Mouse (Mus musculus) intestine, embryonic 15.5 days (tissue): ENCODE results near the gene Rab1b. TPM values are rescaled to one million over a fixed set of nuclear protein-coding genes. Genes with fewer than 3 reads are reported as not detected.
A peak's percentile ranks its signal among the peaks of the same experiment; 100 is the strongest.

Source experiments
- ATAC-seq: fragments of 200-750 bp; cut with Nextera tagmentation; 2 replicates; pipeline ENCODE4 v1.8.0; 2017; ENCODE audit warnings: moderate TSS enrichment, moderate library complexity
- H3K27ac ChIP-seq: fragments of 300-500 bp; sonication (generic); 2 replicates; pipeline ENCODE4 v1.5.1; 2015; ENCODE audit warnings: mild to moderate bottlenecking, inconsistent platforms
- H3K27me3 ChIP-seq: fragments of 300-500 bp; sonication (generic); replicated peaks from 2 replicates; pipeline ENCODE4 v1.6.1; 2015; ENCODE audit warnings: inconsistent platforms
- H3K36me3 ChIP-seq: fragments of 300-500 bp; sonication (generic); 2 replicates; pipeline ENCODE4 v1.6.1; 2015; ENCODE audit warnings: inconsistent platforms
- H3K4me1 ChIP-seq: fragments of 300-500 bp; sonication (generic); replicated peaks from 2 replicates; pipeline ENCODE4 v1.6.1; 2015; ENCODE audit warnings: inconsistent platforms
- H3K4me2 ChIP-seq: fragments of 300-500 bp; sonication (generic); replicated peaks from 2 replicates; pipeline ENCODE4 v1.6.1; 2015; ENCODE audit warnings: mild to moderate bottlenecking, inconsistent platforms
- H3K4me3 ChIP-seq: fragments of 300-500 bp; sonication (generic); replicated peaks from 2 replicates; pipeline ENCODE4 v1.5.1; 2015; ENCODE audit warnings: inconsistent platforms
- H3K9ac ChIP-seq: fragments of 300-500 bp; sonication (generic); 2 replicates; pipeline ENCODE4 v1.6.1; 2015; ENCODE audit warnings: inconsistent platforms
- H3K9me3 ChIP-seq: fragments of 300-500 bp; sonication (generic); 2 replicates; pipeline ENCODE4 v1.6.1; 2016; ENCODE audit warnings: inconsistent platforms
- WGBS: fragments of 180-500 bp; shearing (Covaris S2); methylation state at CpG from one replicate; pipeline ENCODE4 v1.1.7; 2015; 5-methylcytosine and 5-hydroxymethylcytosine counted together
- polyA plus RNA-seq: library from polyadenylated mRNA; unstranded; fragments of >200 nt; fragmentation: Nextera tagmentation; extraction: Ambion mirVana; gene quantifications from 2 replicates; pipeline ENCODE4 v1.2.1, GENCODE M21; 2015

The Rab1b gene
- polyA plus RNA-seq, 1 experiment from 2014 or later: 216 TPM

DNA sequence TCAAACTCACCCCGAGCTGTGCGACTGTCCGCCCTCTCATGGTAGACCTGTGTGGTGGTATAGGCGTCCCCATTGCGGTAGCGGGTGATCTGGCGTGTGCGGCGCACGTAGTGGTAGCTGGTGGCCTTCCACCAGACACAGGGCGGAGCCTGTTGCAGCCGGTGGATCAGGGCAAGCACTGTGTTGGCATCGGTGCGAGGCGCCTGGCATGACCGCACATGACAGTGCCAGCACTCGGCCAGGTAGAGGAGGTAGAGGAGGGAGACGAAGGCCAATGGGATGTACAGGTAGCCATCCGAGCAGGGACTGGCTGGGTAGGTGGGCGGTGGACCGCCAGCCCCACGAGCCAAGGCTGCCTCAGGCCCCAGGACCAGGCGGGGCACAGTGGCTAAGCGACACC, 24.3 kb downstream of the Rab1b start:
- no peak overlapping the region for H3K4me3 ChIP-seq
- ATAC-seq: no peak
- peaks cover 63% of the 10 kb centered on the region for H3K27me3 ChIP-seq
- H3K27ac ChIP-seq: no peak overlapping the region
- WGBS: 62% methylated on average over 24 of the region's 24 CpGs
- H3K4me2 ChIP-seq: no peak overlapping the region
- no peaks in the 10 kb centered on the region for H3K36me3 ChIP-seq
- no peaks in the 10 kb centered on the region for H3K9me3 ChIP-seq
- no peak overlapping the region for H3K9ac ChIP-seq
- H3K4me1 ChIP-seq: peaks cover 11% of the 10 kb centered on the region; the same call in 1 of the 2 replicates

DNA sequence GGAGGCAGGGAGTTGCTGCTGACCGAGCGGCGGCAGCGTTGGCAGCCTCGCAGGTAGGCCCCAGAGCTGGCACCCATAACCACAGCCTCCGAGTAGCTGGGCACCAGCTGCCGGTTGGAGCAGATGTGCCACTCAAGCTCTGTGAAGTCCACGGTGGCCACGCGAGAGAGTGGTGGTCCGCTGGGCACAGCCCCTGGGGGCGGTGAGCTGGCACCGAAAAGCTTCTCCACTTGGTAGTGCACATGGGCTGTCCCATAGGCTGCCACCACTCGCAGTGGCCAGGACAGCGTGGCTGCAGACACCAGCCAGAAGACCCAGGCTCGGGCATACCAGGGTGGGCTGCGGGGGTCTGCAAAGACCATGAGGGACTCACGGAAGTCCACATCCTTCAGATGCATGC, 24.9 kb downstream of the Rab1b start:
- no peak for ATAC-seq

DNA sequence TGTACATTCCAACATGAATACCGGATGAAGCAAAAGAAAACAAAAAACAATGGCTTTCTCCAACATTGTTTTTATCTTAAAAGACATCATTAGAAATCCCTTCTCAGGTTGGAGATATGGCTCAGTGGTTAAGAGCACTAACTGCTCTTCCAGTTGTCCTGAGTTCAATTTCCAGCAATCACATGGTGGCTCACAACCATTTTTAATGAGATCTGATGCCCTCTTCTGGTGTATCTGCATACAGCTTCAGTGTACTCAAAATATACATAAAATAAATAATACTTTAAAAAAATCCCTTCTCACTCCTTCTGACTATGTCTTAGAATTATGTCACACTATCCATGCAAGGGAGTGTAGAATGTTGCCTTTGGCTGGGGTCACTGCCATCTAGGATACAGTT, 27.6 kb downstream of the Rab1b start:
- Histone ChIP-seq H3K9ac (no peak overlapping the region), H3K4me1 (no peaks in the 10 kb centered on the region), H3K4me2 (no peak overlapping the region), H3K27me3 (peaks cover 41% of the 10 kb centered on the region), H3K4me3 (no peak overlapping the region), H3K9me3 (no peaks in the 10 kb centered on the region), H3K36me3 (no peaks in the 10 kb centered on the region), H3K27ac (no peak overlapping the region)
- 95% methylated on average over 1 of the region's 1 CpGs for WGBS
- no peak for ATAC-seq

More for the DNA sequence above, 24.9 kb downstream of the Rab1b start:
- Histone ChIP-seq H3K4me3 (no peak overlapping the region), H3K9ac (no peak overlapping the region), H3K36me3 (no peaks in the 10 kb centered on the region), H3K27ac (no peak overlapping the region), H3K27me3 (peaks cover 63% of the 10 kb centered on the region), H3K4me2 (no peak overlapping the region), H3K9me3 (no peaks in the 10 kb centered on the region), H3K4me1 (peaks cover 6% of the 10 kb centered on the region; the same call in 1 of the 2 replicates)
- WGBS: 54% methylated on average over 18 of the region's 18 CpGs

DNA sequence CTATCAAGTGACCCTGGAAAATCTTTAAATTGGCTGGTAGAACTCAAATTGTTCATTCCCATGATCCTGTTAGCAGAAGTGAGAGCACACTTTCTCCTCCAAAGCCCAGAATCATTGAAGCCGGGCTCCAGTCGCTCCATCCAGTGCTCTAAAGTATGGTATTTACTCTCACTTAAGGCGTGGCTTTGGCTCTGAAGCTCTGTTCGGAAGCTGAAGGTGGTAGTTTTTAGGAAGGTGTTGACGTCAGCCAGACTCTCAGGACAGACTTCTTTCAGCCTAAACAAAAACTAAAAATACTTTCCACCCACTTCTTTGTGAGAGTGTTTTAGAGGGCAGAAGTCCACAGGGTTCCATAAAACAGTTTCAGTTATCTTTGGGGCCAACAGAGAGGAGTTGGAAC, 33.4 kb downstream of the Rab1b start:
- 22% methylated on average over 5 of the region's 5 CpGs for WGBS
- H3K4me2 ChIP-seq: no peak overlapping the region
- no peak overlapping the region for H3K4me3 ChIP-seq

DNA sequence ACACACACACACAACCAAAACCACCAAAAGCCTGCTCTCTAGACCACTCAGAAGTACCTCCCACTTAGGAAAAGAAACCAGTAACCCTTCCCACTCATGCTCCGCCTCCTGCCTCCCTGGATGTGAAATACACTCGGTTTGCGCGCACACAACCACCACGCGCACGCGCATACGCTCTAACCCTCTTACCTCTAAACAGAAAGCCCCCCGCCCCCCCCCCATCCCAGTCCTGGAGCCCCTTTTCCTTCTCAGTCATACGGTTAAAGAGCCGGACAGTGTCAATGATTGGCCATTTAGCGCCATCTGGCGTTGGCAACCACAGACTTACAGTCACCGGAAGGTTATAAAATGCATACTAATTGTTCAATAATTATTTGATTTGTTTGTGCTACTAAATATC, 33.8 kb downstream of the Rab1b start:
- Histone ChIP-seq H3K4me2 (peak overlapping the region; percentile 90), H3K9ac (no peak overlapping the region), H3K4me1 (peaks cover 45% of the 10 kb centered on the region), H3K4me3 (peak overlapping the region; percentile 55), H3K36me3 (no peaks in the 10 kb centered on the region), H3K9me3 (no peaks in the 10 kb centered on the region), H3K27me3 (peaks cover 18% of the 10 kb centered on the region), H3K27ac (no peak overlapping the region; the same call in 1 of the 2 replicates)
- WGBS: 2% methylated on average over 15 of the region's 15 CpGs
- no peak; the same call in 1 of the 2 replicates for ATAC-seq

More for the DNA sequence above, 33.4 kb downstream of the Rab1b start:
- Histone ChIP-seq H3K4me1 (peaks cover 41% of the 10 kb centered on the region), H3K36me3 (no peaks in the 10 kb centered on the region), H3K27ac (no peak overlapping the region), H3K9ac (no peak overlapping the region), H3K27me3 (peaks cover 13% of the 10 kb centered on the region), H3K9me3 (no peaks in the 10 kb centered on the region)
- no peak for ATAC-seq

DNA sequence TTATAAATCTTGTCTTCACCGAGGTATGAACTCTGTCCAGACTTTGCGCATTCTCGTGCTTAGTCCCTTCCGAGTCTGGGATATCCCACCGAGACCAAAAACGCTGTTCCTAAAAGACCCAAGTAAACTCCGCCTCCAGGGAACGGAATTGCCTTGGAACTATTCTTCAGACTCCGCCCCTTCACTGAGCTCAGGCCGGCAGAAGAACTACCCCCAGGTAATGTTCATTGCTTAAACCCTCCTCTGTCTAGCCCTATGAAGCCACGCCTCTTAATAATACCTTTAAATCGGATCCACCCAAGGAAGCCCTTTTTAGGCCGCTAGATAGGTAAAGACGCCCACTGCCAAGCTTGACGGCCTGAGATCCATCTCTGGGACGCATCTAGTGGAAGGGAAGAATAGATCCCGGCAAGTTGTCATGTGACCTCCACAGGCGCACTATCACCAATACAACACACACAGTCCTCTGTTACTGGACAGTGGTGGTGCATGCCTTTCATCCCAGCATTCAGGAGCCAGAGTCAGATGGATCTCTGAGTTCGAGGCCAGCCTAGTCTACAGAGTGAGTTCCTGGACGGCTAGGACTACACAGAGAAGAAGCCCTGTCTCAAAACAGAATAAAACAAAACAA, 34.4 kb downstream of the Rab1b start:
- 2% methylated on average over 20 of the region's 20 CpGs for WGBS
- peak; percentile 36 for ATAC-seq
- no peak overlapping the region for H3K9ac ChIP-seq

DNA sequence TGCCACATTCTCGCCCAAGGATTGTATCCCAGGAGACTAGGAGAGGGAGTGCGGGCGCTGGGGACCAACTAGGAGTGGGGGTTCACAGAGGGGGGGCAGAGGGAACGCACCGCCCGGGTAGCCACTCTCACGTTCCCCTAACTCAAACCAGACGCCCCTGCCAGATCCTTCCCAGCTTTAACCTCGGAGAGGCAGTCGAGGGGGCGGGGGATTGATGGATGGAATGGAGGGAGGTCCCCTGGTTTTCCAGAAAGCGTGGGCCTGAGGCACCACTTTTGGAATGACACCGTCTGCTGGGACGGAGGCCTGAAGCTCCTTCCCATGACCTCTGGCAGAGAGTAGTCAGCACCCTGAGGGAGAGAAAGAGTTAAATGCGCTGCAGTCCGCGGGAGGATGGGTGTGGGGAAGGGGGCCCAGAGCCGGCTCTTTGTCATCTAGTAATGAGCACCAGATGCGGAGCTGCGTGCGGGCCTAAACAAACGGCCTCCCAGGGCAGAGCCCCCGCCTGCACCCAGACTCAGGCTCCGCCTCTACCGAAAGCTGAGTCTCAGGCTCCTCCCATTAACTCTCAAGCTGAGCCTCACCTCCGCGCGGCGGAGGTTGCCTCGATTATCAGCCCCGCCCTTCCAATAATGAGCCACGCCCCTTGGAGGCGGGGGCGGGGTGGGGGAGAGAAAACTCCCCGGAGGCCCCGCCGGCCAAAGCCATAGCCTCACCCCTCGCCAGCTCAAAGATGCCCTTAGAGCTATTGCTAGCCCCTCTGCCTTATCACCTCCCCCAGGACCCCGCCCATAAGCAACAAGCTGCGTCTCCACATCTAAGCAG, 35.1 kb downstream of the Rab1b start:
- peak overlapping the region; percentile 55 for H3K4me3 ChIP-seq
- ATAC-seq: peak; percentile 90
- H3K4me2 ChIP-seq: peak overlapping the region; percentile 90
- no peaks in the 10 kb centered on the region for H3K36me3 ChIP-seq
- peaks cover 56% of the 10 kb centered on the region for H3K4me1 ChIP-seq
- 2% methylated on average over 40 of the region's 40 CpGs for WGBS
- H3K9ac ChIP-seq: peak overlapping the region; percentile 48
- peaks cover 21% of the 10 kb centered on the region for H3K27me3 ChIP-seq
- peak overlapping the region; percentile 88 for H3K27ac ChIP-seq
- no peaks in the 10 kb centered on the region for H3K9me3 ChIP-seq

More for the DNA sequence above, 34.4 kb downstream of the Rab1b start:
- Histone ChIP-seq H3K36me3 (no peaks in the 10 kb centered on the region), H3K4me1 (peaks cover 49% of the 10 kb centered on the region), H3K4me3 (peak overlapping the region; percentile 55), H3K27ac (peak overlapping the region; percentile 88), H3K4me2 (peak overlapping the region; percentile 90), H3K27me3 (peaks cover 21% of the 10 kb centered on the region), H3K9me3 (no peaks in the 10 kb centered on the region)

DNA sequence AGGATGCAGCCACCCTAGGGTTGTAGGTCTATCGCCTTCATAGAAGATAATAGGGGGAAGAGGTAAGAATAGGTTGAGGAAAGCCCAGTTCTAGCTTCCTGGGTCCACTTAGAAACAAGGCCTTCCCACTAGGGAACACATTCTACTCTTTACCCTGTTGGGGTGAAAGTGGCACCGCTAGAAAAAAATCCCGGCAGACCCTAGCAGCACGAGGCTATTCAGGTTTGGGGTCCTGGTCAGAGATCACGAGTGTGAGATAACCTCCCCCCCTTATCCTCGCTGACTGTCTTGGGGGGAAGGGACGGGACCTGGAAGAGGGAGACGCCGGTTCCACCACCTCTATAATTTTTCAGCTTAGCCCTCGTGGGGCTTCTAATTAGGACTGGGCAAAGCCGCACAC, 35.8 kb downstream of the Rab1b start:
- Histone ChIP-seq H3K9ac (peak overlapping the region; percentile 48), H3K27ac (peak overlapping the region; percentile 88), H3K4me3 (peak overlapping the region; percentile 55), H3K27me3 (peaks cover 21% of the 10 kb centered on the region), H3K36me3 (no peaks in the 10 kb centered on the region), H3K9me3 (no peaks in the 10 kb centered on the region), H3K4me2 (peak overlapping the region; percentile 90), H3K4me1 (peaks cover 57% of the 10 kb centered on the region)
- no peak for ATAC-seq
- WGBS: 9% methylated on average over 11 of the region's 11 CpGs

DNA sequence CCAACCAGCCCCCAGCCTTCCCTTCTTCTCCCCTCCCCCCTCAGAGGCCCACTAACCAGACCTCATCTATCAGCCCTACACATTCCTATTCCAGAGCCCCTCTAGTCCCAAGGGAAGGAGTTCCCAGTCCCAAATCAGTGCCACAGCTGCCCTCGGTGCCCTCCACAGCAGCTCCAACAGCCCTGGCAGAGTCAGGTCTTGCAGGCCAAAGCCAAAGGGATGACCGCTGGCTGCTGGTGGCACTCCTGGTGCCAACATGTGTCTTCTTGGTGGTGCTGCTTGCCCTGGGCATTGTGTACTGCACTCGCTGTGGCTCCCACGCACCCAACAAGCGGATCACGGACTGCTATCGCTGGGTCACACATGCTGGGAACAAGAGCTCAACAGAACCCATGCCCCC, 36.9 kb downstream of the Rab1b start:
- H3K9me3 ChIP-seq: no peaks in the 10 kb centered on the region
- peak overlapping the region; percentile 90 for H3K4me2 ChIP-seq
- peak overlapping the region; percentile 55 for H3K4me3 ChIP-seq
- H3K27me3 ChIP-seq: peaks cover 21% of the 10 kb centered on the region
- peaks cover 62% of the 10 kb centered on the region for H3K4me1 ChIP-seq
- no peaks in the 10 kb centered on the region for H3K36me3 ChIP-seq
- no peak for ATAC-seq
- H3K9ac ChIP-seq: peak overlapping the region; percentile 28
- 70% methylated on average over 7 of the region's 7 CpGs for WGBS
- peak overlapping the region; percentile 88; the same call in 1 of the 2 replicates for H3K27ac ChIP-seq

DNA sequence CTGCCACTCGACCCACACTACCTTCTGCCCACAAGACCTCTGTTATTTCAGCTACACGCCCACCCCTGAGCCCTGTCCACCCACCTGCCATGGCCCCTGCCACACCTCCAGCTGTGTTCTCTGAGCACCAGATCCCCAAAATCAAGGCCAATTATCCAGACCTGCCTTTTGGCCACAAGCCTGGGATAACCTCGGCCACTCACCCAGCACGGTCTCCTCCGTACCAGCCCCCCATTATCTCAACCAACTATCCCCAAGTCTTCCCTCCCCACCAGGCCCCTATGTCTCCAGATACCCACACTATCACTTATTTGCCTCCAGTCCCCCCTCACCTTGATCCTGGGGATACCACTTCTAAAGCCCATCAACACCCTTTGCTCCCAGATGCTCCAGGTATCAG, 37.4 kb downstream of the Rab1b start:
- Histone ChIP-seq H3K27ac (no peak overlapping the region), H3K9me3 (no peaks in the 10 kb centered on the region), H3K9ac (no peak overlapping the region; the same call in 1 of the 2 replicates), H3K36me3 (no peaks in the 10 kb centered on the region), H3K27me3 (peaks cover 21% of the 10 kb centered on the region), H3K4me1 (peaks cover 64% of the 10 kb centered on the region), H3K4me3 (peak overlapping the region; percentile 55), H3K4me2 (peak overlapping the region; percentile 90)
- 75% methylated on average over 5 of the region's 5 CpGs for WGBS
- ATAC-seq: no peak

DNA sequence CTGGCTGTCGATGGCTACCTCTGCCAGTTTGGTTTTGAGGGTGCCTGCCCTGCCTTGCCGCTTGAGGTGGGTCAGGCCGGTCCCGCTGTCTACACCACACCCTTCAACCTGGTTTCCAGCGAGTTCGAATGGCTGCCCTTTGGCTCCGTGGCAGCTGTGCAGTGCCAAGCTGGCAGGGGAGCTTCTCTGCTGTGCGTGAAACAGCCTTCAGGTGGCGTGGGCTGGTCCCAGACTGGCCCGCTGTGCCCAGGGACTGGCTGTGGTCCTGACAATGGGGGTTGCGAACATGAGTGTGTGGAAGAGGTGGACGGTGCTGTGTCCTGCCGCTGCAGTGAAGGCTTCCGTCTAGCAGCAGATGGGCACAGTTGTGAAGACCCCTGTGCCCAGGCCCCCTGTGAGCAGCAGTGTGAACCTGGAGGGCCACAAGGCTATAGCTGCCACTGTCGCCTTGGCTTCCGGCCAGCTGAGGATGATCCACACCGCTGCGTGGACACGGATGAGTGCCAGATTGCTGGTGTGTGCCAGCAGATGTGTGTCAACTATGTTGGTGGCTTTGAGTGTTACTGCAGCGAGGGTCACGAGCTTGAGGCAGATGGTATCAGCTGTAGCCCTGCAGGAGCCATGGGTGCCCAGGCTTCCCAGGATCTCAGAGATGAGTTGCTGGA, 38.2 kb downstream of the Rab1b start:
- Histone ChIP-seq H3K27ac (peak overlapping the region; percentile 86), H3K27me3 (peaks cover 21% of the 10 kb centered on the region), H3K9me3 (no peaks in the 10 kb centered on the region), H3K4me3 (peak overlapping the region; percentile 55), H3K4me2 (peak overlapping the region; percentile 90), H3K9ac (peak overlapping the region; percentile 79), H3K36me3 (no peaks in the 10 kb centered on the region), H3K4me1 (peaks cover 64% of the 10 kb centered on the region)
- no peak for ATAC-seq
- 33% methylated on average over 21 of the region's 21 CpGs for whole genome bisulfite sequencing
